Mouse (Mus musculus): ENCODE measurements around the gene Pbx1. TPM values are rescaled to one million over a fixed set of nuclear protein-coding genes. Genes with fewer than 3 reads are reported as not detected.

Pbx1 gene
- polyA plus RNA-seq, 1 experiment: 46.9 TPM

- WGBS: 46% methylated on average over 9 of the region's 9 CpGs
- H3K27me3 ChIP-seq (replicated peaks; ENCODE audit: control insufficient read depth, insufficient read depth, low read length): no peaks in the 10 kb centered on the region
- peaks cover 21% of the 10 kb centered on the region for H3K4me1 ChIP-seq (ENCODE audit: control insufficient read depth, insufficient read depth, low read length)
- H3K27ac ChIP-seq (ENCODE audit: insufficient read depth, low read depth, low read length): no peak overlapping the region
- H3K36me3 ChIP-seq (ENCODE audit: control insufficient read depth, insufficient read depth, low read length): no peaks in the 10 kb centered on the region
- no peak overlapping the region for H3K4me3 ChIP-seq (ENCODE audit: insufficient read depth, low read depth, low read length)
- TF ChIP-seq POLR2A (IDR thresholded peaks at IDR 0.05; ENCODE audit: low read depth, low read length) (no peak), CTCF (conservative IDR thresholded peaks at IDR 0.05; ENCODE audit: insufficient read depth, insufficient read length, low read depth, low read length) (no peak)
- DNase-seq: peak; percentile 27
These were observed 140.0 kb downstream of the Pbx1 start for GRCm38 (mm10) chr1:168292106-168292505.

GRCm38 (mm10) chr1:168291643-168292040 lies 140.4 kb downstream of the Pbx1 start:
- 72% methylated on average over 6 of the region's 6 CpGs for WGBS
- peaks cover 21% of the 10 kb centered on the region for H3K4me1 ChIP-seq (ENCODE audit: control insufficient read depth, insufficient read depth, low read length)
- H3K36me3 ChIP-seq (ENCODE audit: control insufficient read depth, insufficient read depth, low read length): no peaks in the 10 kb centered on the region
- TF ChIP-seq CTCF (conservative IDR thresholded peaks at IDR 0.05; ENCODE audit: insufficient read depth, insufficient read length, low read depth, low read length) (no peak), POLR2A (IDR thresholded peaks at IDR 0.05; ENCODE audit: low read depth, low read length) (no peak)
- H3K27me3 ChIP-seq (replicated peaks; ENCODE audit: control insufficient read depth, insufficient read depth, low read length): no peaks in the 10 kb centered on the region
- H3K4me3 ChIP-seq (ENCODE audit: insufficient read depth, low read depth, low read length): no peak overlapping the region
- no peak overlapping the region for H3K27ac ChIP-seq (ENCODE audit: insufficient read depth, low read depth, low read length)
- no peak for DNase-seq

- H3K4me1 ChIP-seq (ENCODE audit: control insufficient read depth, insufficient read depth, low read length): peaks cover 21% of the 10 kb centered on the region
- WGBS: 33% methylated on average over 11 of the region's 11 CpGs
- H3K36me3 ChIP-seq (ENCODE audit: control insufficient read depth, insufficient read depth, low read length): no peaks in the 10 kb centered on the region
- TF ChIP-seq CTCF (conservative IDR thresholded peaks at IDR 0.05; ENCODE audit: insufficient read depth, insufficient read length, low read depth, low read length): no peak
- no peak for TF ChIP-seq POLR2A (IDR thresholded peaks at IDR 0.05; ENCODE audit: low read depth, low read length)
- peak; percentile 76 for DNase-seq
- H3K27ac ChIP-seq (ENCODE audit: insufficient read depth, low read depth, low read length): no peak overlapping the region
- no peak overlapping the region for H3K4me3 ChIP-seq (ENCODE audit: insufficient read depth, low read depth, low read length)
- H3K27me3 ChIP-seq (replicated peaks; ENCODE audit: control insufficient read depth, insufficient read depth, low read length): no peaks in the 10 kb centered on the region
These were observed 140.9 kb downstream of the Pbx1 start for GRCm38 (mm10) chr1:168291001-168291642.

GRCm38 (mm10) chr1:168290236-168290985 lies 141.7 kb downstream of the Pbx1 start:
- TF ChIP-seq CTCF (conservative IDR thresholded peaks at IDR 0.05; ENCODE audit: insufficient read depth, insufficient read length, low read depth, low read length) (no peak), POLR2A (IDR thresholded peaks at IDR 0.05; ENCODE audit: low read depth, low read length) (no peak)
- Histone ChIP-seq H3K27ac (ENCODE audit: insufficient read depth, low read depth, low read length) (no peak overlapping the region), H3K4me1 (ENCODE audit: control insufficient read depth, insufficient read depth, low read length) (peaks cover 21% of the 10 kb centered on the region), H3K36me3 (ENCODE audit: control insufficient read depth, insufficient read depth, low read length) (no peaks in the 10 kb centered on the region), H3K4me3 (ENCODE audit: insufficient read depth, low read depth, low read length) (no peak overlapping the region), H3K27me3 (replicated peaks; ENCODE audit: control insufficient read depth, insufficient read depth, low read length) (no peaks in the 10 kb centered on the region)
- 72% methylated on average over 8 of the region's 8 CpGs for WGBS
- DNase-seq: no peak

- whole genome bisulfite sequencing: 54% methylated on average over 10 of the region's 10 CpGs
These were observed 143.1 kb downstream of the Pbx1 start for GRCm38 (mm10) chr1:168288891-168289545.

GRCm38 (mm10) chr1:168287843-168288591 lies 144.1 kb downstream of the Pbx1 start:
- H3K4me1 ChIP-seq (ENCODE audit: control insufficient read depth, insufficient read depth, low read length): peaks cover 29% of the 10 kb centered on the region
- H3K27ac ChIP-seq (ENCODE audit: insufficient read depth, low read depth, low read length): no peak overlapping the region
- DNase-seq: no peak
- no peaks in the 10 kb centered on the region for H3K36me3 ChIP-seq (ENCODE audit: control insufficient read depth, insufficient read depth, low read length)
- no peaks in the 10 kb centered on the region for H3K27me3 ChIP-seq (replicated peaks; ENCODE audit: control insufficient read depth, insufficient read depth, low read length)
- TF ChIP-seq CTCF (conservative IDR thresholded peaks at IDR 0.05; ENCODE audit: insufficient read depth, insufficient read length, low read depth, low read length) (no peak), POLR2A (IDR thresholded peaks at IDR 0.05; ENCODE audit: low read depth, low read length) (no peak)
- WGBS: 55% methylated on average over 23 of the region's 23 CpGs
- H3K4me3 ChIP-seq (ENCODE audit: insufficient read depth, low read depth, low read length): no peak overlapping the region

More at GRCm38 (mm10) chr1:168288891-168289545, 143.1 kb downstream of the Pbx1 start:
- no peak overlapping the region for H3K4me3 ChIP-seq (ENCODE audit: insufficient read depth, low read depth, low read length)
- TF ChIP-seq POLR2A (IDR thresholded peaks at IDR 0.05; ENCODE audit: low read depth, low read length) (no peak), CTCF (conservative IDR thresholded peaks at IDR 0.05; ENCODE audit: insufficient read depth, insufficient read length, low read depth, low read length) (no peak)
- H3K36me3 ChIP-seq (ENCODE audit: control insufficient read depth, insufficient read depth, low read length): no peaks in the 10 kb centered on the region
- peak; percentile 55 for DNase-seq
- peaks cover 29% of the 10 kb centered on the region for H3K4me1 ChIP-seq (ENCODE audit: control insufficient read depth, insufficient read depth, low read length)
- no peak overlapping the region for H3K27ac ChIP-seq (ENCODE audit: insufficient read depth, low read depth, low read length)
- H3K27me3 ChIP-seq (replicated peaks; ENCODE audit: control insufficient read depth, insufficient read depth, low read length): no peaks in the 10 kb centered on the region
